Mouse (Mus musculus) adrenal gland, adult 2 months (tissue): Measurements from ENCODE around the gene Tbl1xr1. TPM values are rescaled to one million over a fixed set of nuclear protein-coding genes. Genes with fewer than 3 reads are reported as not detected.

Experiments
- DNase-seq: peaks from one replicate; pipeline ENCODE4 v3.0.0; 2021
- polyA plus RNA-seq: library from polyadenylated mRNA; depleted of rRNA; stranded (reverse); fragments of >200 nt; gene quantifications from 2 replicates; pipeline ENCODE4 v1.2.3, GENCODE M21; 2012
- total RNA-seq, 2 experiments: library from RNA; stranded (reverse); gene quantifications; 2 replicates each; pipeline ENCODE4 v1.2.3; 2021

Gene Tbl1xr1
- total and polyA plus RNA-seq, 3 experiments, result 53.0 to 84.2 (median 70.3) TPM

- no peak for DNase-seq
Measured at GRCm38 (mm10) chr3:22204186-22204585, 127.7 kb downstream of the Tbl1xr1 start.

- DNase-seq, result no peak
Measured at GRCm38 (mm10) chr3:22221557-22221956, 145.1 kb downstream of the Tbl1xr1 start.

- no peak for DNase-seq
Measured at GRCm38 (mm10) chr3:22222351-22222750, 145.9 kb downstream of the Tbl1xr1 start.

- no peak for DNase-seq
Measured at GRCm38 (mm10) chr3:22223023-22223422, 146.6 kb downstream of the Tbl1xr1 start.

GRCm38 (mm10) chr3:22228052-22228451 lies 151.6 kb downstream of the Tbl1xr1 start:
- no peak for DNase-seq

GRCm38 (mm10) chr3:22230635-22231034 lies 154.2 kb downstream of the Tbl1xr1 start:
- no peak for DNase-seq

- no peak for DNase-seq
Measured at GRCm38 (mm10) chr3:22238106-22238900, 161.9 kb downstream of the Tbl1xr1 start.
